Mouse (Mus musculus) erythroblast, adult 5-6 weeks (primary cell): Measurements from ENCODE around the gene Olfr218. TPM values are rescaled to one million over a fixed set of nuclear protein-coding genes. Genes with fewer than 3 reads are reported as not detected.
"Not testable (repeated sequence)": the region's sequence is repeated elsewhere in the genome, so short reads cannot be mapped to it uniquely, and the experiment has no call there.

ENCODE experiments used
- ATAC-seq: replicated peaks from 2 replicates; pipeline ENCODE4 v1.8.0; 2016; ENCODE audit warnings: moderate number of reproducible peaks, mild to moderate bottlenecking, moderate TSS enrichment, inconsistent platforms; ENCODE audit not compliant: poor library complexity, low FRiP score, severe bottlenecking
- total RNA-seq, 2 experiments: library from RNA; stranded (forward) in 1 of 2; stranded (reverse) in 1 of 2; fragments of 150-400 nt in 1 of 2; fragments of 200-764, 138-1000 nt in 1 of 2; gene quantifications; 2 replicates each; pipeline versions ENCODE4 v1.2.3 to v1.2.4; 2015 to 2017; ENCODE audit warnings: low replicate concordance in 2 of 2

The Olfr218 gene
- not detected in 2 replicates for total RNA-seq (2015; ENCODE audit: low replicate concordance)
- total RNA-seq (2017; ENCODE audit: low replicate concordance), result not detected in 2 replicates

GRCm38 (mm10) chr1:173197508-173197907 lies at the start of gene Olfr218:
Olfr218 (plus strand) TSS chr1:173197808.
- ATAC-seq, result no peak

- ATAC-seq, result no peak
Measured at GRCm38 (mm10) chr1:173174154-173174842, 23.3 kb upstream of the Olfr218 start.

- no peak for ATAC-seq
Measured at GRCm38 (mm10) chr1:173190540-173190939, 7.1 kb upstream of the Olfr218 start, which contains the start of gene Olfr1406. Olfr1406 (minus strand) TSS chr1:173190640.

- ATAC-seq, result no peak
Measured at GRCm38 (mm10) chr1:173192059-173192458, 5.5 kb upstream of the Olfr218 start.

- ATAC-seq, result no peak; the same call in 1 of the 2 replicates
Measured at GRCm38 (mm10) chr1:173196359-173196758, 1.2 kb upstream of the Olfr218 start.

- ATAC-seq, result no peak
Measured at GRCm38 (mm10) chr1:173212092-173212491, 14.5 kb downstream of the Olfr218 start, which contains the start of gene Olfr1404. Olfr1404 (plus strand) TSS chr1:173212392.

GRCm38 (mm10) chr1:173216481-173216880 lies 18.9 kb downstream of the Olfr218 start:
- ATAC-seq, result no peak

GRCm38 (mm10) chr1:173227081-173227480 lies 29.5 kb downstream of the Olfr218 start, which contains the start of gene Fcer1a:
Fcer1a (minus strand) TSS chr1:173227214.
- no peak for ATAC-seq

GRCm38 (mm10) chr1:173237004-173237403 lies 39.4 kb downstream of the Olfr218 start:
- ATAC-seq, result not testable (repeated sequence)

- no peak for ATAC-seq
Measured at GRCm38 (mm10) chr1:173249888-173250287, 52.3 kb downstream of the Olfr218 start.

Other genes with a start within 250 kb of the Olfr218 start
- gene Olfr16, start 247.4 kb upstream of the Olfr218 start, total RNA-seq (2015; ENCODE audit: low replicate concordance), result not detected in 2 replicates
- gene Olfr16, start 247.4 kb upstream of the Olfr218 start, total RNA-seq (2017; ENCODE audit: low replicate concordance), result not detected in 2 replicates
- gene Olfr1408, start 60.4 kb upstream of the Olfr218 start, total RNA-seq (2015; ENCODE audit: low replicate concordance), result not detected in 2 replicates
- not detected in 2 replicates for gene Olfr1408, start 60.4 kb upstream of the Olfr218 start, total RNA-seq (2017; ENCODE audit: low replicate concordance)
- gene Olfr1406, start 7.2 kb upstream of the Olfr218 start, total RNA-seq (2015; ENCODE audit: low replicate concordance), result not detected in 2 replicates
- not detected in 2 replicates for gene Olfr1406, start 7.2 kb upstream of the Olfr218 start, total RNA-seq (2017; ENCODE audit: low replicate concordance)
- gene Olfr1404, start 14.6 kb downstream of the Olfr218 start, total RNA-seq (2015; ENCODE audit: low replicate concordance), result not detected in 2 replicates
- not detected in 2 replicates for gene Olfr1404, start 14.6 kb downstream of the Olfr218 start, total RNA-seq (2017; ENCODE audit: low replicate concordance)
- 8.8 and 17.1 TPM in 2 replicates for gene Fcer1a, start 29.4 kb downstream of the Olfr218 start, total RNA-seq (2015; ENCODE audit: low replicate concordance)
- gene Fcer1a, start 29.4 kb downstream of the Olfr218 start, total RNA-seq (2017; ENCODE audit: low replicate concordance), result 10.3 and 10.5 TPM in 2 replicates
- not detected in 2 replicates for gene Olfr418, start 68.2 kb downstream of the Olfr218 start, total RNA-seq (2015; ENCODE audit: low replicate concordance)
- gene Olfr418, start 68.2 kb downstream of the Olfr218 start, total RNA-seq (2017; ENCODE audit: low replicate concordance), result not detected in 2 replicates
- gene Mptx2, start 80.0 kb downstream of the Olfr218 start, total RNA-seq (2015; ENCODE audit: low replicate concordance), result not detected in 2 replicates
- not detected in 2 replicates for gene Mptx2, start 80.0 kb downstream of the Olfr218 start, total RNA-seq (2017; ENCODE audit: low replicate concordance)
- gene Ackr1, start 135.9 kb downstream of the Olfr218 start, total RNA-seq (2015; ENCODE audit: low replicate concordance), result 67.1 and 89.7 TPM in 2 replicates
- gene Ackr1, start 135.9 kb downstream of the Olfr218 start, total RNA-seq (2017; ENCODE audit: low replicate concordance), result 43.2 and 60.3 TPM in 2 replicates
- gene Aim2, start 153.1 kb downstream of the Olfr218 start, total RNA-seq (2015; ENCODE audit: low replicate concordance), result 20.5 and 27.7 TPM in 2 replicates
- 45.9 and 55.4 TPM in 2 replicates for gene Aim2, start 153.1 kb downstream of the Olfr218 start, total RNA-seq (2017; ENCODE audit: low replicate concordance)
- gene Cadm3, start 169.9 kb downstream of the Olfr218 start, total RNA-seq (2015; ENCODE audit: low replicate concordance), result 4.8 TPM in 1 of 2 replicates, not detected in the other
- gene Cadm3, start 169.9 kb downstream of the Olfr218 start, total RNA-seq (2017; ENCODE audit: low replicate concordance), result 1.4 and 5.4 TPM in 2 replicates